Mouse (Mus musculus) adrenal gland (tissue): ENCODE results near the gene Mknk2.

Experiments used
- intact Hi-C: fragments of 180-260 bp; cut with DNase I; formaldehyde crosslinking; loops from one replicate; pipeline ENCODE4 v1.15.1; 2025

Mknk2 gene

DNA sequence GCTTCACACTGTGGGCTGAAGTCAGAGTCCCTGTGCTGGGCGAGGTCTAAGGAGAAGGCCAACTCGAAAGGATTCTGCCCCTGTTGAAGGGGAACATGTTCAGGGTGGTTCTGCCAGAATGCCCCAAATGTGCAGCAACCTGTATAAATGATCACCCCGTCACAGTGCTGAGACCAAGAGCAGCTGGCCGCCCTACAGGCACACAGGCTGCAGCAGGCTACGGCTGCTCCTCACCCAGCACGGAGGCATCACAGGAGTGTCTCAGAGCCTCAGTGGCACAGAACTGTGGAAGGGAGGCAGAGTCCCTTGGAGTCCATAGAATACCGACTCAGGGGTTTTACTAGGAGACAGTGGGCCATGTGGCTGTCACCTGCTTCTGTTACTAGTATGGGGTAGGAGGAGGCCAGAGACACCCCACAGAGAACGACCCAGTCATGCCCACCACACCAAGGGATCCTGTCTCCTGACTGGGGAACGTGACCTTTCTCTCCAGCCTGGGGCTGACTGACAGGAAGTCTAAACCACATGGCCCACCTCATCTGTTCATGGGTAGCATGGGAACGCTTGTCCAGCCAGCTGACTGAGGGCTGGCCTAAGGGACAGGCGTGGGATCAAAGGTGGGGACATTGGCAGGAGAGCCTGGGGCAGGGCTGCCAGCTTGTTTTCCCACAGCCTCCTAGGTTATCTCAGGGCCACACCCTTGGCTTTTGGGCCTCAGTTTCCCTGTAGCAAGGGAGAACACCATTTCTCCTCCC lies 5.8 kb downstream of the Mknk2 start:
- intact Hi-C loops = no loop called here

DNA sequence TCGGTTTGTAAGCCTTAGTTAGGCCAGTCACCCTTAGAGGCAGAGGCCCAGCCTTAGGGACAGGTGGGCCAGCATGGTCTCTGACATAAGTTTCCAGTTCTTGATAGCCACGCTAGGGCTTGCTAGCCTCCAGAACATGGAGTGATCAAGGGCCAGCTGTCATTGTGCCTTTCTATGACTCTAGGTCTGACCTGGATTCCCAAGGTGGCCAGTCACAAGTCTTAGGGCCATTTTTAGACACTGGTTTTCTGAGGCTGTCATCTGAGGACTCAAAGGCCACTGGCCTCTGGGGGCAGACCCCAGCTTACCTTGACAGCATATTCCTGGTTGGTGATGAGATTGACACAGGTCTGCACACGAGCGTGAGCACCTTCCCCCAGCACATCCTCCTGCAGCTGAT lies 6.7 kb downstream of the Mknk2 start:
- intact Hi-C loops = no loop called here

DNA sequence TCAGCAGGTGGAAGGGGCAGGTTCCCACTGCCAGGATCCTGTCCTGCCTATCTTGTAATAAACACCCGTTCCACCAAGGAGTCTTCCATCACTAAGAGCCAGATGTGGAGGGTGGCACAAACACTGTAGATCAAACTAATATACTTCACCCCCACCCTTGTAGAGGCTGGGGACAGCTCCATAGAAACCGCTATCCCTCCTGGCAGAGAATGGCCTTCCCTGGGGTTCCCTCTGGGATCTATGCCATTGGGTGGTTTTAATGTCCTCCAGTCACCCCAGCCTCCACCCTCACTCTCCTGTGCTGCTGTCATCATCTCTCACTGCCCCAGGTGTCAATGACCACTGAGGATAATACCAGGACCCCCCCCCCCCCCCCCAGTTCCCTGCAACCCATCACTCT lies 7.4 kb downstream of the Mknk2 start:
- intact Hi-C loops = no loop called here

DNA sequence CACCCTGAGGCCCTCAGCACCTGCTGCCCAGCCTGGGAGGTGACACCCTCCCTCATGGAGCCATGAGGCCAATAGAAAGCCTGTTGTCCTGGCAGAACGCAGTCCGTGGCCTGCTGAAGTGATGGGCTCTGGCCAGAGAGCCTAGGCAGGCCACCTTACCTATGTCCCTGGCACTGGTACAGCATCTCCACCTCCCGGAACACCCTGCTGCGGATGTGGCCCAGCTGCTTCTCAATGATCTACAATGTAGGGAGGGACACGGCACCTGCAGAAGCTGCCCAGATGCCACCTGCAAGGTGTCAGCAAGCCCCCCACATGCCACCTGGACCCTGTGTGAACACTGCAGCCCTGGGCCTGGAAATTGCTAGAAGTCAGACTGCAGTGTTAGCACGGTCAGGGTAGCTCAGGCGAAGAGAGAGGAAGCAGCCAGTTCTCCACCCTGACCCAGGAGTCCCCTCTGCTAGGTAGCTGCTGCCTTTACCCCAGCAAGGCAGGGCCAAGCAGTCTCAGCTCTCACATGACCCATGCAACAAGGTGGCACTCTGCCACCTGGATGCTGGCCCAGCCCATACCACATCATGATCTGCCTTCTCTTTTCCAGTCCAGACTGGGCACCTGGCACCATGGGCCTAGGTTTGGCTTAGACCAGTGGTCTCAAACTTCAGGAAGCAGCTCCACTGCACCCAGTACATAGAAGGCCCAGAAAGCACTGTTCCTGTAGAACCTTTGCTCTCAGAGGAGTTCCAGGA lies 8.0 kb downstream of the Mknk2 start:
- intact Hi-C loops = no loop called here

DNA sequence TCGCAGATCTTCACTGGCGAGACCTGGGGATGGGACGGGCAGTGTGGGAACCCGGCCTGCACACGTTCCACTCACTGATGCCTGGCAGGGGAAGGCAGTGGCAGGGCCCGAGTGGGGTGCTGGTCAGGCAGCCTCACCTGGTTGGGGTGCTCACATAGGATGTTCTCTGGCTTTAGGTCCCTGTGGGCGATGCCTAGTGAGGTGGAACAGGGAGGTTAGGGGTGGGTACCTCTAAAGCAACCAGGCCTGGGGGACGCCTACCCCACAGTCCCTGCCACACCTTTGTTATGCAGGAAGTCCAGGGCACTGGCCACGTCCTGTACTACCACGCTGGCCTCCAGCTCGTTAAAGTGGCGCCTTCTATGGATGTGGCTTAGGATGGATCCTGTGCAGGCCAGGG lies 8.9 kb downstream of the Mknk2 start:
- intact Hi-C loops = no loop called here

DNA sequence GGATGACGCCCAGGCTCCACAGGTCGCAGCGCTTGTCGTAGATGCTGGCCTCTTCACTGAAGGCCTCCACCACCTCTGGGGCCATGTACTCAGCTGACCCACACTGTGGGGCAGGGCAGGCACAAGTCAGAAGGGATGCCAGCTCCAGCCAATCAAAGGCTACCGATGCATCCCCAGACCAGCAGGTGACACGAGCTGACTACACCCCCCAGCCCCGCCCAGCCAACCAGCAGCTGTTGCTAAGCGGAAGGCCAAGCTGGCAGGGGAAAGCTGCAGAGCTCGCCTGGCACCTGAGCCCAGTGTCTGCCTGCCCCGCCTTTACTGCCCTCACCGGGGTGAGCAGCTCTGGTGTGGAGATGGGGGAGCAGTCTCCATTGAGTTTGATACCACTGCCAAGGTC lies 9.3 kb downstream of the Mknk2 start:
- intact Hi-C loops = no loop called here

DNA sequence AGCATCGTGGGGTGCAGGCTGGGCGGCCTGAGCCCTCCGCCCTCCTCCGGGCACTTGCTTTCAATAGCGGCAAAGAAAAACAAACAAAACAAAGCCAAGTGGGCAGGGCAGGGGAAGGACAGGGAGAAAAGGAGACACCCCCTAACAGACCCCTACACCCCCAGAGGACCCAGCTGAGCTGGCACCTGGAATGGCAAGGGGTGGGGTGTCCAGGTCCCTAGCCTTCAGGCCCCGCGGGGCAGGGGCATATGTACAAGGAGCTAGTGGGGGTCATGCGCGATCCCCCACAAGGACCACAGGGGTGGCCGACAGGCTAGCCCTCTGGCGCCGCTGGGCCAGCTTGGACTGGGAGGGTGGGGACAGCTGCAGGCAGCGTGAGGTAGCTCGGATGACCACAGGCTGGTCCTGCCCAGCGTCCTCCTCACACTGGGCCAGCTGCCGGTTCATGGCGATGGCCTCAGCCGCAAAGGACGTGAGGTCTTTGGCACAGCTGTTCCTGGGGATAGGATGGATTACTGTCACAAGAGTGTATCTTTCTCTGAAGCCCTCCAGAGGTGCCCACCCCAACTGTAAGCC lies 11.0 kb downstream of the Mknk2 start:
- intact Hi-C loops = no loop called here

DNA sequence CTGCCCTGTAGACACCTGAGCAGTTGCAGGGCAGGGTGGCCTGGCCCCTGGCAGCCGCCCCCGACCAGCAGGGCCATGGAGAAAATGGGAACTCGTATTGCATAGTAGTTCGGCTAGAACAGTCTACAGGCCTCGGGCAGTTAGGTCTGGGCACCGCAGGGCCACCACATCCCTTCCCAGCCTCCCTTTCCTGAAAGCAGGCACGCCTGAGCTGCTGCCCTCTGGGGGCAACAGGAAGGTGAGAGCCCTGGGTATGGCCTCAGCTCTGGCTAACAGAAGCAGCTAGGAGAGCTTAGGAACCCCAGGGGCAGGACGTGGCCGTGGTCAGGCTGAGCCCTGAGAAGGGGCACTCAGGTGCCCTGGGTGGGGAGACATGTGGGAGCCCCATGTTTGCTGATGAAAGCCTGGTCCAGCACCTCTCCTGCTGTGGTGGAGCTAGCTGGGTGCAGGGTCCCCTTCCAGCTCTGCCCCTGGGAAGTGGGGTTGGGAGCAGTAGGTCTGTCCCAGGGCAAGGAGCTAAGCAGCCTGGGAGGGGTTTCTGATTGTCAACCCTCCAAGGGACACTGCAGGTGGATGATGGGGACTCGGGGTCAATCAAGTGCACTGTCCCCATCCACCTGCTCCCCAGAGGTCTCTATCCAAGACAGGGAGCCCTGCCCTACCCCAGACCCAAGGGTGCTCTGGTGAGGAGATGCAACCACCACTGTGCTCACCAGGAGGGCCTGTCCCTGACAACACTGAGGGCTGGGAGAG lies 11.8 kb downstream of the Mknk2 start:
- intact Hi-C loops = no loop called here

DNA sequence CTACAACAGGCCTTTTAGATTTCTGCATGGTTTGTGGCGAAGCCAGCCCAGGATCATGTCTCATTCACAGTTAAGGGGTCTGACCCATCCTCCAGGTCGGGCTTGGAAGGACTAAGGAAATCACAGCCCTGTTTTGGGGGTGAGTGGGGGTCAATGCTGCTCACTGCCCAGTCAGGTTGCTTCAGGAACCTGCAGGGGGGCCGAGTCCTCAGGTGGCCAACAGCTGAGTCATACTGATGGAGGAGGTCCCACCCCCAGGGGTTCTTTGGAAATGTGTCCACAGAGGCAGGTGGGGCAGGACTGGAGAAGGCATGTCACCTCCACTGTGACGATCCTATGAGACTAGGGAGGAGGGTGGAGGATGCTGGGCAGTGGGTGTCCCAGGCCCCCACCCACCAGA lies 12.5 kb downstream of the Mknk2 start:
- intact Hi-C loops = no loop called here

DNA sequence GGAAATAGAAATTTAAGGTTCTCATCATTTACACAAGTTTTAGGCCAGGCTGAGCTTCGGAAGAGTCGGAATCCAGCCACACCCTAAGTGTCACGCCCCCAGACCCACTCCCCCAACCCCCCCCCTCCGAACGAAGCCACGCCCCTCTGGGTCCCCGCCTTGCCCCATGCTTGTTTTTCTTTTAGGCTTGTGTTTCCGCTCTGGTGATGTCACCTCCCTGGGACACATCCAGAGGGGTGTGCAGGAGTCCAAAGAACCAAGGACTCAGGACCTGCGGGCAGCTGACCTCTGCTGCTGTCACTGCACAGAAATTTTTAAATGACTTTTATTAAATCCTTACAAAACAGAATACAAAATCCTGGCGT lies 12.9 kb downstream of the Mknk2 start:
- intact Hi-C loops = no loop called here

DNA sequence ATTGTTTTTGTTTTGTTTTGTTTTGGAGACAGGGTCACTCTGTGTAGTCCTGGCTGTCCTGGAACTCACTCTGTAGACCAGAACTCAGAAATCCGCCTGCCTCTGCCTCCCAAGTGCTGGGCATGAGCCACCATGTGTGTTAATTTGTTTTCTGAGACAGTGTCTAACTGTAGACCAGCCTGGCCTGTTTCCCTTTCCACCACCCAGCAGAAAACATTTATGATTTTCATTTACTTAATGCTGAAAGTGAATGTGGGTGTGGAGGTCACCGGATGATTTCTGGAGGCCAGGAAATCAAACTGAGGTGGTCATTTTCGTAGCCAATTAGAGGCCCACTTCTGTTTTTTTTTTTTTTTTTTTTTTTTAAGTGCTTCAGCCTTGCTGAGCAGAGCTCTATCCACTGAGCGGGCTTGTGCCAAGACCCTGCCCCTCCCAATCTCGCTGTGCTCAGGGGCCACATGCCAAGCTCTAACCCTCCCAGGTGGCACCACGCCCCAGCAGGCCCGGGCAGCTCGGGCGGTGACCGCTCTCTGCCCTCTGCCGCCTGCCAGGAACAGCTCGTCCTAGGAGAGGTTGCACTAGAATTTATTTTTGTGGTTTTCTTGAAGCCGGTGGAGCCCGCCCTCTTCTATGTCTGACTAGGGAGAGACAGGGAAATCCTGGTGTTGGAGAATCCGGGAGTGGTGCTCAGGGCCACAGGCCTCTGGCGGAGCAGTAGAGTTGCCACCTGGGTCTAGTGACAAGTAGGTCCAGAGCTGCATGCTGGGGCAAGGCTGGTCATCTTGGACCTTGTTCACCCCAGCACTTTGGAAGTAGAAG lies 13.5 kb downstream of the Mknk2 start:
- intact Hi-C loops = no loop called here

DNA sequence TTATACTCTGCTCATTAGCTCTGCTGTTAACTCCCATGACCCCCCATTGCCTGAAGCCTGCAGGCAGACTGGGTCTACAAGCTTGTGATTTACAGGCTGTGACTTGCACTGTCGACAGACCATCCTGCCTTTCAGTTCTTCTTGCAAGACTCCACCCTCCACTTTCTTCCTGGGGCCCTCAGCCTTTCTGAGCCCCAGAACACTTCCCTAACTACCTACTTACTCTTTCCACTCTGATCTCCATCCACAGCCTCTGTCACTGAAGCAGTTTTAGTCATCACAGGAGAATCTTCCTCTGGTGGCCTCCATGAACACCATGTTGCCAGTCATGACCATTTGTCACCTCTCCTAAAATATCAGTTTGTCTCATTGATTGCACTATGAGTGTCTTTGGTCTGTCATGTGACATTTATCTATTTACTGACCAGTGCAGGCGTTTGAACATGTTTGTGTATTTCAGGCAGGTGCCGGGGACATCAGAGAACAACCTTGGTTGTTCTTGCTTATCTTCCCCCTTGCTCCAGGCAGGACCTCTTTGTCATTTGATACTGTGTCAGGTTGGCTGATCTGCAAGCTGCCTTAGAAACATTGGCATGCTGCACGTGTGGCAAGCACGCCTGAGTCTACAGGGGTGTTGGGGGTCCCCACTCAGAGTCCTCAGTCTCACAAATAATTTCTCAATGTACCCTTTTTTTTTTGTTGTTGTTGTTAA lies 14.3 kb downstream of the Mknk2 start:
- intact Hi-C loops = no loop called here

DNA sequence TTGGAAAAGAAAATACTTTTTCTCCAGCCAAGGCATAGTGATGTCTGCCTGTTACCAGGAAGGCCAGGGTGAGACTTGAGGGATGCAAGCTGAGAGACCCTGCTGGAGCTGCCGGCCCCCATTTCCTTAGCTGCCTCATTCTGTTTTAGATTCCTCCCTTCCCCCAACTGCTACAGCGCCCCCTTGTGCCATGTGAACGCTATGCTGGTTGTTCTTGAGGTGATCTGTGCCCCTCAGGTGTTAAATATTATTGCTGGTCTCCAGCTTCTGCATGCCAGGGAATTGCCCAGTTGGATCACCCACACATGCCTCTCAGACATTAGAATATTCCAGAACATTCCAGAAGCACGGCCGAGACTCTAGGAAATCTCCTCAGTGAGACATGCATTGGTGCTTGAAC lies 16.8 kb downstream of the Mknk2 start:
- intact Hi-C loops = no loop called here

DNA sequence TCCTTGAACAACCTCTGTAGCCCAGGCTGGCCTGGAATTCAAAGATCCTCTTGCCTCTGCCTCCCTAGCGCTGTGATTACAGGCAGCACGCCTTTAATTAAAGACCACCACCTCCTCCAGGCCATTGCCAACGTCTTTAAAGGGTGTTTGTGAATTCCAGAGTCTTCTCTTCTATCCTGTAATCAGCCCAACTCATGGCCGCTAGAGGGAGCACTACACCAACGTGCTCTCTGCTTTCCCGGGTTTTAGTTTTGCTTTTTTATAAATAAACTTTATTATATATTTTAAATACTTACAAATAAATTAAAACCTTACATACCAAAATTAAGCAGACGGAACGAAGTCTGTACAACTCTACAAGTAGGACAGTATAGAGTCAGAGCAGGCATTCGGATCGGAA lies 18.7 kb downstream of the Mknk2 start:
- intact Hi-C loops = loop anchor here (2.0 to 5.0 kb wide), 2 partner anchors 28 to 52 kb away; partner anchors contain the start of gene Gm49322

DNA sequence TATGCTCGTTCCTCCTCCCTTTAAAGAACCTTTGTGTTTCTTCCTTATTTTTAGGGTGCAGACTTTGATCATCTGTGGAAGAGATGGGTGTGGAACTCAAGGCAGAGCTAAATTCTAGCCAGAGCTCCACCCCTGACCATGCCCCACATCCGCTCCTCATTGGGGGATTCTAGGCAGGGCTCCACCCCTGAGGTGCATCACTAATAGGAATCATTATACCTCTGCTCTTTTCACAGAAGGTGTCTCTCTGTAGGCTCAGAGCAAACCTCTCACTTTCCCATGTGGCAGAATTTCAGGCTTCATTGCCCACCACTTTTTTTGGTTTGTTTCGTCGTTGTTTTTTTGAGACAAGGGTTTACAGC lies 19.1 kb downstream of the Mknk2 start:
- intact Hi-C loops = loop anchor here (2.0 to 5.0 kb wide), 2 partner anchors 28 to 52 kb away; partner anchors contain the start of gene Gm49322

DNA sequence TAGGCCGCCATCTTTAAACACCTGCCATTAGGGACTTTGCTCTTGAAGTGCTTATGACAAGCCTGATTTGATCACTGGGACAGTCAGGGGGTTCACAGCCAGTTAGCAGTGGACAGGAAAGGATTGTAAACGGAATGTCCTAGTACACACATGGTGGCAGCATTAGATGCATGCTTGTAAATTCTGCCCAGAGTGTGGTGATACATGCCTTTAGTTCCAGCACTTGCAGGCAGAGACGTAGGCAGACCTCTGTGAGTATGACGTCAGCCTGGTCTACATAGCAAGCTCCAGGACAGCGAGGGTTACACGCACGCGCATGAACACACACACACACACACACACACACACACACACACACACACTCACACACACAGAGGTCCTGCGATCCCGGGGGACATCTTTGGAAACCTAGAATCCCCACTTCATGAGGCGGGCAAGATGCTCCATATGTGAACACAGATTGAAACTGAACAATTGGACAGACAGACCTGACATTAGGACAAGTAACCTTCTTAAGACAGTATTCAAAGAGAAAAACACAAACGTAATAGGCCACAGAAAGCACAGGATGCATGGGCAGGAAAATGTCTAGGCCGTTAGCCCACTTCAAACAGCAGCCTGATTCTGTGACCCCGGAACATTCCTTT lies 19.6 kb downstream of the Mknk2 start:
- intact Hi-C loops = loop anchor here (2.0 to 5.0 kb wide), 2 partner anchors 28 to 51 kb away; partner anchors contain the start of gene Gm49322

DNA sequence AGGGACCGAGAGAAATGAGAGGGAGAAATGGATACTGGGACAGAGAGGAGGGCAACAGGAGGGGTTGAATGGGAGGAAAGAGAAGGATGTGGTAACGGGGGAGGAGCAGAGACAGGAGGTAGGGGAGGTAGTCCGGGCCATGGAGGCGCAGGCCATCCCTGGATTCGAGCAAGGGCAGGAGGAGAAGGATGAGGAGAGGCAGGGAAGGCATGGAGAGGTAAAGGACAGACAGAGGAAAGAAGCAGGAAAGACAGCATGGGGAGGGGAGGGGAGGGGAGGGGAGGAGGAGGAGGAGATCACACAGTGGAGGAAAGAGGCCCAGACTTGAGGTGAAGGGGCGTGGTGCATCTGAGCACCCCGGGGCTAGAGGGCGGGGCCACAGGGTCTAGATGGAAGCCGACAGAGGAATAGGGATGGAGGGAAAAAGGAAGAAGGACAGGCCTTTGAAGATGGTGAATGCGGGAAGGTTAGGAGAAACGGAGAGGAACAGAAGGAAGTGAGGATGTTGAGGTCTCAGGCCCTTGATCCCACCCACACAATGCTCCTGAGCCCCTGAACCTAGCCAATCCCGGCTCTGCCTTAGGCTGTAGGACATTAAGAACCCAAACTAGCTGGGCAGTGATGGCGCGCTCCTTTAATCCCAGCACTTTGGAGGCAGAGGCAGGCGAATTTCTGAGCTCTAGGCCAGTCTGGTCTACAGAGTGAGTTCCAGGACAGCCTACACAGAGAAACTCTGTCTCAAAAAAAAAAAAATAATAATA lies 20.9 kb downstream of the Mknk2 start, which contains the start of gene Btbd2:
TSS of gene Btbd2 (minus strand) at position 209 of the 761 bp plus-strand sequence.
- intact Hi-C loops = loop anchor here (5.0 kb wide), 1 partner anchor 50 kb away; the partner anchor contains the start of gene Gm49322

DNA sequence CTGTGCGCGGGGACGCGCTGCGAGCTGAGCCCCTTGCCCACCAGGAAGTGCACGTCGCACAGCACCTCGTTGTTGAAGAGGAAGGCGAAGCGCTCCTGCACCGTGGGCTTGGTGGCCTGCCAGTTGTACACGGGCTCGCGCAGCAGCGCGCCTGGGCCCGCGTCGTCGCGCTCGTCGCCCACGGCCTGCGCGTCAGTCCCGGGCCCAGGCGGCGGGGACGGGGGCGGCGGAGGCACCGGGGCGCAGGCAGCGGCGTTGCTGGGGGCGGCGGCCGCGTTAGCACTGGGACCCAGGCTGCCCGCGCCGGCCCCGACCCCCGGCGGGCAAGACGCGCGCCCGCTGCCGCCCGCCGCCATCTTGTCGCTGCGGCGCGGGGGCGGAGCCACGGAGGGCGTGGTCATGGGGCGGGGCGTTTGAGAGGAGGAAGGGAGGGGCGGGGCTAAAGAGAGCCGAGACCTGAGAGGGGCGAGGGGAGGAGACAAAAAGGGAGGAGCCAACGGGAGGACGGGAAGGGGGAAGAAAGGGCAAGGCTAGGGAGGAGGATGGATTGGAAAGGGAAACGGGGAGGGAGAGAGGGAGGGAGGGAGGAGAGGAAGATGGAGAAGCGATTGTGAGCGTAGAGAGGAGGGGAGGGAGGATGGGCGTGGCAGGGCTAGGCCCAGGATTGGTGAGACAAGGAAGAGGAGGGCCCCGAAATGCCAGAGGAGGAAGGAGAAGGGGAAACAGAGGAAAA lies 21.6 kb downstream of the Mknk2 start:
- intact Hi-C loops = loop anchor here (5.0 kb wide), 1 partner anchor 49 kb away; the partner anchor contains the start of gene Gm49322
